ENCODE assay signal across 23 mouse cellular contexts in the genomic region with DNA sequence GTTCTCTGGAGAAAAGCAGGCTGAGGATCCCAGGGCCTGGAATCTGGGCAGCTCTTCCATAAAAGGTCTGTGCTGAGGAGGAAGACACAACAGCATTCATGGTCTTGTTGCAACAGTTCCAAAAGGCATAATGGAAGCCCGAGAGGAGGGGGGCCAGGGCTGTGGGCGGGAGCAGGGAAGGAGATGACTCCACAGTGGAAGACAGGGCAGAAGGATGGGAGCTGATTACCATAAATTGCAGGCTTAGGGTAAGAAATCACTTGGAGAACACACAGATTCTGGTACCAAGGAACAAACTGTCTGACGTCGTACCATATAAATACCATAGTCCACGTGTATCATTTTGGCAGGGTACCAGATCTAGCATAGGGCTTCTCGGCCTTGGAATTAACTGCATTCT. TPM values are rescaled to one million over a fixed set of nuclear protein-coding genes. Genes with fewer than 3 reads are reported as not detected.
DNase-seq lines count a peak whose midpoint lies in the region; ATAC-seq and TF ChIP-seq lines count a peak whose summit lies in the region.
"Had no signal": no experiment of that assay in that cellular context is flagged by ENCODE, and none has a peak within 500 bp of the region (broad histone marks: within the 10 kb centered on the region; RNA-seq: fewer than 3 reads in every experiment).

No protein-coding gene starts in this region.

- no peaks in the 10 kb centered on the region for H3K27me3 ChIP-seq in intestine, embryonic 16.5 days (replicated peaks; ENCODE audit: control insufficient read depth, insufficient read depth, low read length)
- no peaks in the 10 kb centered on the region for H3K27me3 ChIP-seq in kidney, adult 2 months (replicated peaks; ENCODE audit: control insufficient read depth, insufficient read depth, low read length)
- H3K27me3 ChIP-seq: embryonic facial prominence, embryonic 15.5 days; liver, embryonic 12.5 days; megakaryocyte, embryonic 14.5 days; neural tube, embryonic 15.5 days had no signal

- no peak overlapping the region for H3K4me3 ChIP-seq in intestine, embryonic 16.5 days (ENCODE audit: low read length)
- no peak overlapping the region for H3K4me3 ChIP-seq in kidney, adult 2 months (ENCODE audit: insufficient read depth, low read depth, low read length)
- H3K4me3 ChIP-seq: embryonic facial prominence, embryonic 15.5 days; gastrocnemius, adult 2 months; liver, embryonic 12.5 days; megakaryocyte, embryonic 14.5 days; neural tube, embryonic 15.5 days had no signal

- no peaks in the 10 kb centered on the region for H3K4me1 ChIP-seq in intestine, embryonic 16.5 days (ENCODE audit: control insufficient read depth, insufficient read depth, low read length)
- H3K4me1 ChIP-seq in kidney, adult 2 months (ENCODE audit: control insufficient read depth, insufficient read depth, low read length): no peaks in the 10 kb centered on the region
- H3K4me1 ChIP-seq: liver, embryonic 12.5 days; megakaryocyte, embryonic 14.5 days had no signal

- H3K9me3 ChIP-seq in intestine, embryonic 16.5 days (ENCODE audit: control insufficient read depth, low read length): no peaks in the 10 kb centered on the region
- H3K9me3 ChIP-seq: embryonic facial prominence, embryonic 15.5 days; liver, embryonic 12.5 days; megakaryocyte, embryonic 14.5 days; neural tube, embryonic 15.5 days had no signal

- H3K4me2 ChIP-seq in intestine, embryonic 16.5 days (ENCODE audit: low read depth, low read length): no peak overlapping the region
- H3K4me2 ChIP-seq: embryonic facial prominence, embryonic 15.5 days; heart, embryonic 11.5 days; liver, embryonic 12.5 days; neural tube, embryonic 15.5 days had no signal

- no peaks in the 10 kb centered on the region for H3K36me3 ChIP-seq in intestine, embryonic 16.5 days (ENCODE audit: control insufficient read depth, insufficient read depth, low read length)
- no peaks in the 10 kb centered on the region for H3K36me3 ChIP-seq in kidney, adult 2 months (ENCODE audit: control insufficient read depth, insufficient read depth, low read length)
- H3K36me3 ChIP-seq: embryonic facial prominence, embryonic 15.5 days; liver, embryonic 12.5 days; neural tube, embryonic 15.5 days had no signal

- TF ChIP-seq CTCF in kidney, adult 2 months (conservative IDR thresholded peaks at IDR 0.05; ENCODE audit: insufficient read depth, insufficient read length, low read depth, low read length): no peak

- no peak overlapping the region for H3K9ac ChIP-seq in intestine, embryonic 16.5 days (ENCODE audit: low read depth, low read length)
- H3K9ac ChIP-seq: embryonic facial prominence, embryonic 15.5 days; liver, embryonic 12.5 days; neural tube, embryonic 15.5 days had no signal

- H3K27ac ChIP-seq in intestine, embryonic 16.5 days (ENCODE audit: low read length): no peak overlapping the region
- no peak overlapping the region for H3K27ac ChIP-seq in kidney, adult 2 months (ENCODE audit: insufficient read depth, low read depth, low read length)
- H3K27ac ChIP-seq: embryonic facial prominence, embryonic 15.5 days; gastrocnemius, adult 2 months; kidney, postnatal 0 days; liver, embryonic 12.5 days; neural tube, embryonic 15.5 days had no signal

- WGBS in intestine, embryonic 16.5 days: 82% methylated on average over 6 of the region's 6 CpGs
- 90% methylated on average over 6 of the region's 6 CpGs for WGBS in kidney, adult 2 months

- DNase-seq in layer of hippocampus, adult 8-10 months (ENCODE audit: low spot score in 2 of 2): peak; percentile 34 to 39
- DNase-seq in layer of hippocampus, adult 9-10 months (ENCODE audit: low spot score): no peak
- DNase-seq in left cerebral cortex, adult 8-10 months (ENCODE audit: low spot score in 2 of 2): peak; percentile 9 to 61
- DNase-seq in right cerebral cortex, postnatal 14 days: peak; percentile 23
- no peak for DNase-seq in kidney, adult 2 months
- DNase-seq: adrenal gland, postnatal 10 days; cerebellum, adult 18-20 months; cerebellum, postnatal 25 days; gastrocnemius, adult 2 months; heart, postnatal 10 days; kidney, adult 11 months; lung, adult 2 months; midbrain, embryonic 14.5 days; thymus, adult 2 months had no signal

- no peak for TF ChIP-seq POLR2A in kidney, adult 2 months (IDR thresholded peaks at IDR 0.05; ENCODE audit: low read depth, low read length)

- ATAC-seq in intestine, embryonic 16.5 days: peak; percentile 21; the same call in 1 of the 2 replicates
- no peak for ATAC-seq in CD4-positive, CD25-positive, alpha-beta regulatory T cell, adult 4 months
- ATAC-seq: forebrain, embryonic 16.5 days; liver, embryonic 12.5 days had no signal

RNA-seq across cellular contexts. Expression of a gene that starts 51.9 kb away (rescaled TPM):
- 10 to 100 TPM; 16.5 to 20.4 (median 18.2) TPM for total RNA-seq in layer of hippocampus, adult 8-10 months (2022)
- 3.3 and 3.5 TPM in 2 replicates for polyA plus RNA-seq in intestine, embryonic 16.5 days (2015; fragmentation: Nextera tagmentation; extraction: Ambion mirVana)
- total RNA-seq in left cerebral cortex, adult 8-10 months (2022): 10 to 100 TPM; 15.1 to 18.5 (median 17.2) TPM
- under 1 TPM; 0.10 to 0.27 TPM for polyA plus RNA-seq in CD4-positive, CD25-positive, alpha-beta regulatory T cell, adult 4 months (2017; shearing (Covaris generic))
- polyA plus RNA-seq in kidney, adult 2 months (2012; rRNA removed): 1.9 and 2.1 TPM in 2 replicates

Comparison
In these comparisons a context has a peak if more than half of its experiments do, and no peak if none do; other contexts are left out.
1. DNase-seq: peak in layer of hippocampus, adult 8-10 months (2 of 2), left cerebral cortex, adult 8-10 months (2 of 2) and right cerebral cortex, postnatal 14 days (single experiment); none in layer of hippocampus, adult 9-10 months (single experiment) and kidney, adult 2 months (single experiment).